Mouse (Mus musculus) E14TG2a.4 (cell line): ENCODE results near the gene Mcoln3.

Source experiments
- CTCF ChIP-seq: conservative IDR thresholded peaks from 2 replicates; pipeline ENCODE4 v1.5.1; 2014; ENCODE audit warnings: low read length
- POU5F1 ChIP-seq: IDR thresholded peaks from 2 replicates; pipeline ENCODE4 v1.6.1; 2014; ENCODE audit warnings: low read length, borderline replicate concordance

DNA sequence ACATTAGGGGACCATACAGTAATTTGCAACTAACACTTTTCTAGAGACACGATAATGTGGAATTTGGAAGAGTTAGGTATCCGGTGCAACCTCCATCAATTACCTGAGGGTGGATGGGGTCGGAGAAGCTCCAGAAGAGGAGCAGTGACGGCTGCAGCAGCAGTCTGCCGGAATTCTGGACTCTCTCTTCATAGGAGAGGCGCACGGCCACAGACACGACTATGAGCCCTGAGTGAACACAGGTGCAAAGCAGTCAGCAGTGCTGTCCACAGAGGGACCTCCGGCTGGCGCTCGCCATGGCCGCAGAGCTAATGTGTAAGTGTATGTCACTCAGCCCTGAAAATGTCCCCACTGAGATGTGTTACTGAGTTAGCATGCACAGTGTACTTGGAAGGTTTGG is 37.0 kb upstream of the Mcoln3 start:
- no peak for TF ChIP-seq CTCF
- TF ChIP-seq POU5F1 = no peak
